Mouse (Mus musculus): ENCODE measurements around the gene Dnaic1.
"Not testable (repeated sequence)": the region's sequence is repeated elsewhere in the genome, so short reads cannot be mapped to it uniquely, and the experiment has no call there.

Gene Dnaic1

GRCm38 (mm10) chr4:41663614-41664013 lies 94.0 kb downstream of the Dnaic1 start:
- in situ Hi-C loops (cut with MseI, MboI), result no loop called here

- in situ Hi-C loops (cut with MseI, MboI), result no loop called here
Observed at GRCm38 (mm10) chr4:41664533-41664932, 95.0 kb downstream of the Dnaic1 start.

- in situ Hi-C loops (cut with MseI, MboI), result no loop called here
Observed at GRCm38 (mm10) chr4:41665009-41665675, 95.6 kb downstream of the Dnaic1 start.

- in situ Hi-C loops (cut with MseI, MboI), result no loop called here
Observed at GRCm38 (mm10) chr4:41666646-41667045, 97.1 kb downstream of the Dnaic1 start.

- in situ Hi-C loops (cut with MseI, MboI), result no loop called here
Observed at GRCm38 (mm10) chr4:41670836-41671235, 101.3 kb downstream of the Dnaic1 start.

GRCm38 (mm10) chr4:41671500-41671899 lies 101.9 kb downstream of the Dnaic1 start:
- in situ Hi-C loops (cut with MseI, MboI), result no loop called here

GRCm38 (mm10) chr4:41671963-41672480 lies 102.4 kb downstream of the Dnaic1 start:
- in situ Hi-C loops (cut with MseI, MboI), result no loop called here

GRCm38 (mm10) chr4:41672522-41672963 lies 103.0 kb downstream of the Dnaic1 start:
- in situ Hi-C loops (cut with MseI, MboI), result no loop called here

GRCm38 (mm10) chr4:41673186-41673585 lies 103.6 kb downstream of the Dnaic1 start:
- in situ Hi-C loops (cut with MseI, MboI), result no loop called here

- in situ Hi-C loops (cut with MseI, MboI), result no loop called here
Observed at GRCm38 (mm10) chr4:41676248-41677005, 106.9 kb downstream of the Dnaic1 start.

- in situ Hi-C loops (cut with MseI, MboI), result no loop called here
Observed at GRCm38 (mm10) chr4:41677006-41677629, 107.5 kb downstream of the Dnaic1 start.

- in situ Hi-C loops (cut with MseI, MboI), result no loop called here
Observed at GRCm38 (mm10) chr4:41678863-41679262, 109.3 kb downstream of the Dnaic1 start.

- in situ Hi-C loops (cut with MseI, MboI), result no loop called here
Observed at GRCm38 (mm10) chr4:41679291-41679690, 109.7 kb downstream of the Dnaic1 start.

GRCm38 (mm10) chr4:41681176-41681575 lies 111.6 kb downstream of the Dnaic1 start:
- in situ Hi-C loops (cut with MseI, MboI), result no loop called here

GRCm38 (mm10) chr4:41681947-41682346 lies 112.4 kb downstream of the Dnaic1 start:
- in situ Hi-C loops (cut with MseI, MboI), result no loop called here

- in situ Hi-C loops (cut with MseI, MboI), result no loop called here
Observed at GRCm38 (mm10) chr4:41682789-41683188, 113.2 kb downstream of the Dnaic1 start.

GRCm38 (mm10) chr4:41683303-41683702 lies 113.7 kb downstream of the Dnaic1 start:
- in situ Hi-C loops (cut with MseI, MboI), result not testable (repeated sequence)

- in situ Hi-C loops (cut with MseI, MboI), result not testable (repeated sequence)
Observed at GRCm38 (mm10) chr4:41684131-41684930, 114.8 kb downstream of the Dnaic1 start.

GRCm38 (mm10) chr4:41684931-41685453 lies 115.4 kb downstream of the Dnaic1 start:
- in situ Hi-C loops (cut with MseI, MboI), result not testable (repeated sequence)

- in situ Hi-C loops (cut with MseI, MboI), result not testable (repeated sequence)
Observed at GRCm38 (mm10) chr4:41685882-41686492, 116.4 kb downstream of the Dnaic1 start.

Measured in mouse trophoblast stem cell (cell line).